Mouse (Mus musculus) limb, embryonic 14.5 days (tissue): ENCODE measurements around the gene Snx13. TPM values are rescaled to one million over a fixed set of nuclear protein-coding genes. Genes with fewer than 3 reads are reported as not detected.

Source experiments
- ATAC-seq: fragments of 200-750 bp; cut with Nextera tagmentation; 2 replicates; pipeline ENCODE4 v1.8.0; 2017; ENCODE audit warnings: low read depth, moderate number of reproducible peaks, moderate TSS enrichment; ENCODE audit not compliant: low FRiP score
- DNase-seq: peaks from one replicate; pipeline ENCODE4 v3.0.0-alpha.2; 2015; ENCODE audit warnings: low spot score
- H3K27ac ChIP-seq: fragments of 300-500 bp; sonication (generic); replicated peaks from 2 replicates; pipeline ENCODE4 v1.5.1; 2014; ENCODE audit warnings: low read depth, mild to moderate bottlenecking, low read length, moderate library complexity, mixed read lengths
- H3K27me3 ChIP-seq: fragments of 300-500 bp; sonication (generic); 2 replicates; pipeline ENCODE4 v1.6.1; 2014; ENCODE audit warnings: low read length, mixed read lengths; ENCODE audit not compliant: control insufficient read depth, insufficient read depth
- H3K36me3 ChIP-seq: fragments of 300-500 bp; sonication (generic); 2 replicates; pipeline ENCODE4 v1.6.1; 2014; ENCODE audit warnings: mild to moderate bottlenecking, low read length, moderate library complexity, mixed read lengths; ENCODE audit not compliant: control insufficient read depth, insufficient read depth
- H3K4me1 ChIP-seq: fragments of 300-500 bp; sonication (generic); 2 replicates; pipeline ENCODE4 v1.6.1; 2014; ENCODE audit warnings: antibody characterized with exemption, low read length, mixed read lengths; ENCODE audit not compliant: control insufficient read depth, insufficient read depth
- H3K4me2 ChIP-seq: fragments of 300-500 bp; sonication (generic); replicated peaks from 2 replicates; pipeline ENCODE4 v1.6.1; 2014; ENCODE audit warnings: low read depth, mild to moderate bottlenecking, low read length, moderate library complexity; ENCODE audit not compliant: severe bottlenecking
- H3K4me3 ChIP-seq: fragments of 300-500 bp; sonication (generic); replicated peaks from 2 replicates; pipeline ENCODE4 v1.5.1; 2014; ENCODE audit warnings: low read length
- H3K9ac ChIP-seq: fragments of 300-500 bp; sonication (generic); 2 replicates; pipeline ENCODE4 v1.6.1; 2014; ENCODE audit warnings: mild to moderate bottlenecking, low read depth, low read length, moderate library complexity; ENCODE audit not compliant: severe bottlenecking
- H3K9me3 ChIP-seq: fragments of 300-500 bp; sonication (generic); 2 replicates; pipeline ENCODE4 v1.6.1; 2016; ENCODE audit warnings: low read length; ENCODE audit not compliant: control insufficient read depth
- POLR2A ChIP-seq: fragments of 200-500 bp; IDR thresholded peaks from 2 replicates; pipeline ENCODE4 v1.8.0; 2012; ENCODE audit warnings: inconsistent platforms, mild to moderate bottlenecking, moderate library complexity, borderline replicate concordance; ENCODE audit not compliant: insufficient read depth, insufficient read length; ENCODE audit errors: extremely low read depth
- WGBS: fragments of 180-500 bp; shearing (Covaris S2); extraction: QIAGEN DNeasy Blood & Tissue Kit; methylation state at CpG from one replicate; pipeline ENCODE4 v1.1.7; 2014; 5-methylcytosine and 5-hydroxymethylcytosine counted together
- polyA plus RNA-seq, 2 experiments: library from polyadenylated mRNA; depleted of rRNA in 1 of 2; stranded (reverse) in 1 of 2; unstranded in 1 of 2; fragments of >200 nt; fragmentation: Nextera tagmentation in 1 of 2; extraction: Ambion mirVana in 1 of 2; gene quantifications; 2 replicates each; pipeline versions ENCODE4 v1.2.1 to v1.2.3; 2012 to 2014

Snx13 gene
- polyA plus RNA-seq, 2 experiments: 10.6 to 25.4 TPM

- no peak for TF ChIP-seq POLR2A
- no peak for ATAC-seq
- WGBS: 48% methylated on average over 1 of the region's 1 CpGs
These were observed 19.5 kb upstream of the Snx13 start for GRCm38 (mm10) chr12:35027533-35027932.

GRCm38 (mm10) chr12:35038668-35039570 is 8.1 kb upstream of the Snx13 start:
- ATAC-seq (no peak), DNase-seq (peak; percentile 21)
- Histone ChIP-seq H3K9ac (peak overlapping the region; percentile 3; the same call in 1 of the 2 replicates), H3K27me3 (no peaks in the 10 kb centered on the region), H3K36me3 (no peaks in the 10 kb centered on the region), H3K4me2 (no peak overlapping the region; the same call in 1 of the 2 replicates), H3K4me1 (peaks cover 6% of the 10 kb centered on the region; the same call in 1 of the 2 replicates), H3K4me3 (peak overlapping the region; percentile 2), H3K27ac (no peak overlapping the region), H3K9me3 (no peaks in the 10 kb centered on the region)
- 26% methylated on average over 14 of the region's 14 CpGs for WGBS
- no peak for TF ChIP-seq POLR2A

More at GRCm38 (mm10) chr12:35027533-35027932, 19.5 kb upstream of the Snx13 start:
- no peak overlapping the region for H3K27ac ChIP-seq
- no peaks in the 10 kb centered on the region for H3K36me3 ChIP-seq
- no peaks in the 10 kb centered on the region for H3K4me1 ChIP-seq
- H3K4me2 ChIP-seq: no peak overlapping the region
- H3K4me3 ChIP-seq: no peak overlapping the region
- H3K9me3 ChIP-seq: no peaks in the 10 kb centered on the region
- H3K9ac ChIP-seq: no peak overlapping the region
- DNase-seq: no peak
- H3K27me3 ChIP-seq: no peaks in the 10 kb centered on the region

- DNase-seq (no peak), ATAC-seq (no peak)
- WGBS: 70% methylated on average over 5 of the region's 5 CpGs
- Histone ChIP-seq H3K27me3 (no peaks in the 10 kb centered on the region), H3K4me1 (peaks cover 6% of the 10 kb centered on the region; the same call in 1 of the 2 replicates), H3K4me2 (no peak overlapping the region), H3K9ac (no peak overlapping the region), H3K9me3 (no peaks in the 10 kb centered on the region), H3K27ac (no peak overlapping the region), H3K36me3 (no peaks in the 10 kb centered on the region), H3K4me3 (no peak overlapping the region)
- TF ChIP-seq POLR2A: no peak
These were observed 7.4 kb upstream of the Snx13 start for GRCm38 (mm10) chr12:35039571-35039936.

- H3K4me1 ChIP-seq: peaks cover 6% of the 10 kb centered on the region; the same call in 1 of the 2 replicates
- DNase-seq (no peak), ATAC-seq (no peak)
- no peaks in the 10 kb centered on the region for H3K9me3 ChIP-seq
- H3K9ac ChIP-seq: no peak overlapping the region
- no peaks in the 10 kb centered on the region for H3K36me3 ChIP-seq
- WGBS: 79% methylated on average over 8 of the region's 8 CpGs
- no peaks in the 10 kb centered on the region for H3K27me3 ChIP-seq
- H3K27ac ChIP-seq: no peak overlapping the region
- no peak for TF ChIP-seq POLR2A
- no peak overlapping the region for H3K4me3 ChIP-seq
- no peak overlapping the region for H3K4me2 ChIP-seq
These were observed 5.0 kb upstream of the Snx13 start for GRCm38 (mm10) chr12:35041964-35042363.

- under 1% methylated on average over 36 of the region's 36 CpGs for WGBS
- Histone ChIP-seq H3K4me1 (peaks cover 7% of the 10 kb centered on the region), H3K36me3 (no peaks in the 10 kb centered on the region), H3K4me3 (peak overlapping the region; percentile 93), H3K9me3 (no peaks in the 10 kb centered on the region), H3K27ac (peak overlapping the region; percentile 94), H3K27me3 (no peaks in the 10 kb centered on the region), H3K4me2 (peak overlapping the region; percentile 60), H3K9ac (peak overlapping the region; percentile 94)
- ATAC-seq (peak; percentile 73), DNase-seq (peak; percentile 43)
- no peak for TF ChIP-seq POLR2A
These were observed 532 bp upstream of the Snx13 start for GRCm38 (mm10) chr12:35046310-35046998.
